Mouse (Mus musculus): ENCODE data around the gene Ugt1a1. TPM values are rescaled to one million over a fixed set of nuclear protein-coding genes. Genes with fewer than 3 reads are reported as not detected.

Gene Ugt1a1
- polyA plus RNA-seq, 1 experiment from 2014 or later = not detected

DNA sequence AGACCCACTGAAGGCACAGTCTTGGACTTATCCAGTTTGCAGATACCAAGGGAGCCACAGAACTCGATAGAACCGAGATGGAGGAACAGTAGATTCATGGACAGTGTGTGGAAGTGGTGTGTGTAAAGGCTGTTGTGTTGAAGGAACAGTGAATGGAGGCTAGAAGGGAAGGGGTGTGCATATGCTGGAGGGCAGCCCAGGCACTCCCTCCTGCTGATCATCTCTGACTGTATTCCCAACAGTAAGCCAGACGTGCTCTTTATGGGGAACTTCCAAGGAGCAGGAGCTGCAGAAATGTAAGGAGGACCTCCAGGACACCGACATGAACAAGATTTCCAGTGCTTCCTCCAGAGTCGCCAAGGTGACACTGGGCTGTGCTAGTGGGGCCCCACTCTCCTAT is 38.3 kb downstream of the Ugt1a1 start:
- no peak overlapping the region for H3K4me3 ChIP-seq (ENCODE audit: low read length)
- no peak for ATAC-seq
- no peaks in the 10 kb centered on the region for H3K4me1 ChIP-seq (ENCODE audit: control insufficient read depth, insufficient read depth, low read depth, low read length)
- H3K27ac ChIP-seq (ENCODE audit: low read depth, low read length) = no peak overlapping the region
- H3K9me3 ChIP-seq (ENCODE audit: control insufficient read depth, low read length) = peaks cover 88% of the 10 kb centered on the region
- no peak overlapping the region for H3K9ac ChIP-seq (ENCODE audit: low read depth, low read length)
- H3K4me2 ChIP-seq (ENCODE audit: low read length) = no peak overlapping the region
- no peaks in the 10 kb centered on the region for H3K36me3 ChIP-seq (ENCODE audit: control insufficient read depth, insufficient read depth, low read length)
- WGBS = 82% methylated on average over 5 of the region's 5 CpGs
- no peaks in the 10 kb centered on the region for H3K27me3 ChIP-seq (replicated peaks; ENCODE audit: control insufficient read depth, insufficient read depth, low read length)

DNA sequence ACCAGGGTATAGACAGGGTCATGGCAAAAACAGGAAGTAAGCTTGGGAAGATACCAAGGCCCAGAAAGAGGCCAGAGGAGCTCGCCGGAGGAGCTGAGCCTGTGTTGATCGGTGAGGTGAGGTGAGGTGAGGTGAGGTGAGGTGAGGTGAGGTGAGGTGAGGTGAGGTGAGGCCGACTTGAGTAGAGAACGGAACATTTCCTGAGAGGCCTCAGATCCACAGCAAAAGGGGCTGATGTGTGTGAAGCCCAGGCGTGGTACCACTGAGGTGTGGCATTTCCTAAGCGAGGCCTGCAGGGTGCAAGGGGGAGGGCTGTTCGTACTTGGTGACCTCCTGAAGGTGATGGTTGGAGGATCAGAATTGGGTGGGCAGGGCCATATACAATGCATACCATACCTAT is 41.3 kb downstream of the Ugt1a1 start:
- H3K4me2 ChIP-seq (ENCODE audit: low read length) = no peak overlapping the region
- no peak overlapping the region for H3K4me3 ChIP-seq (ENCODE audit: low read length)
- WGBS = 77% methylated on average over 8 of the region's 8 CpGs
- peaks cover 78% of the 10 kb centered on the region for H3K9me3 ChIP-seq (ENCODE audit: control insufficient read depth, low read length)
- H3K36me3 ChIP-seq (ENCODE audit: control insufficient read depth, insufficient read depth, low read length) = no peaks in the 10 kb centered on the region
- no peaks in the 10 kb centered on the region for H3K27me3 ChIP-seq (replicated peaks; ENCODE audit: control insufficient read depth, insufficient read depth, low read length)
- no peaks in the 10 kb centered on the region for H3K4me1 ChIP-seq (ENCODE audit: control insufficient read depth, insufficient read depth, low read depth, low read length)
- ATAC-seq = no peak
- no peak overlapping the region for H3K27ac ChIP-seq (ENCODE audit: low read depth, low read length)
- no peak overlapping the region for H3K9ac ChIP-seq (ENCODE audit: low read depth, low read length)

DNA sequence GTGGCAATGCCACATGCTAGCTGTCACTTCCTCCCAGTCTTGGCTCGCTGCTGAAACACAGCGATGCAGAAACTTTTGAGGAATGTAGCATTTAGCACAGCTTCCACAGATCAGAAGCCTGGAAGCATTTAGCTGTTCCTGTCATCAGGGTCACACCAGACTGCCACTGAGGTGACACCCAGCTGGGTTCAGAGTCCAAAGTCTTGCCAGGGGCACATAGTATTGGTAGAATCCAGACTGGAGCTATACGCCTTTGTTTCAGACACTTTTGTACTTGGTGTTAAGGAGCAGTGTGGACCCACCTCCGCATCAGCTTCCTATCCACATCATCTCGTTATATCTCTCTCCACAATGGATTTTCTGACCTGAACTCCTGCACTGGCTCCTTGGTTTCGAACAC is 41.8 kb downstream of the Ugt1a1 start:
- H3K9me3 ChIP-seq (ENCODE audit: control insufficient read depth, low read length) = peaks cover 73% of the 10 kb centered on the region
- WGBS = 75% methylated on average over 6 of the region's 6 CpGs

DNA sequence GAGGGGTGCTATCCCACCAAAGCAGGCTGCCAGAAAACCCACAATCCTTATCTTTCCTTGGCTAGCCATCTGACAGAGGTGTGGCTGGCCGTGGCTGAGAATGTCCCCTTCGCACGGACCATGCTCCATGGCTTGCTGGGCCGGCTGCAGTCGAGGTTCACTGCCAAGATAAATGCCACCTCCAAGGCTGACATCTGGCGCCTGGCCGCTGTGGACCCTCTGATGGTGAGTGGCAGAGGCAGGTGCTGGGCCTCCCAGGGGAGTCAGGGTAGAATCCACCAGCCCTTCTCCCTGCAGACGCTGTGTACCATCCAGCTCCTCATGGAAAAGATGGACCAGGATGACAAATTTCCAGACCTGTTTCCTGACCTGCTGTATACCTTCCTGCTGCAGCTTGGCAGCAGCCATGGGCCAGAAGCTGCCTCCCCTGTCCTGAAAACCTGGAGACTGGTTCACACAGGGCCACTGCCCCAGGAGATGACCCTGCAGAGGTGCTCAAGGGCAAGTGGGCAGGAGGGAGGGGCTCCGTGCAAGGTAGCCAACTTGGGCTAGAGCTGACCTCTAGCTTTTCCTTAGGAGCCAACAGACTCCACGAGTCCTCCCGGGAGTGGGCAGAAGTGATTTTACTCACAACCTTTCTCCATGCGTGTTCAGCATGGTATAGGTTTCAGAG is 43.2 kb downstream of the Ugt1a1 start:
- no peak for ATAC-seq

More for the DNA sequence above, 41.8 kb downstream of the Ugt1a1 start:
- Histone ChIP-seq H3K27me3 (replicated peaks; ENCODE audit: control insufficient read depth, insufficient read depth, low read length) (no peaks in the 10 kb centered on the region), H3K9ac (ENCODE audit: low read depth, low read length) (no peak overlapping the region), H3K4me1 (ENCODE audit: control insufficient read depth, insufficient read depth, low read depth, low read length) (no peaks in the 10 kb centered on the region), H3K4me2 (ENCODE audit: low read length) (no peak overlapping the region), H3K27ac (ENCODE audit: low read depth, low read length) (no peak overlapping the region), H3K36me3 (ENCODE audit: control insufficient read depth, insufficient read depth, low read length) (no peaks in the 10 kb centered on the region), H3K4me3 (ENCODE audit: low read length) (no peak overlapping the region)
- ATAC-seq = no peak

DNA sequence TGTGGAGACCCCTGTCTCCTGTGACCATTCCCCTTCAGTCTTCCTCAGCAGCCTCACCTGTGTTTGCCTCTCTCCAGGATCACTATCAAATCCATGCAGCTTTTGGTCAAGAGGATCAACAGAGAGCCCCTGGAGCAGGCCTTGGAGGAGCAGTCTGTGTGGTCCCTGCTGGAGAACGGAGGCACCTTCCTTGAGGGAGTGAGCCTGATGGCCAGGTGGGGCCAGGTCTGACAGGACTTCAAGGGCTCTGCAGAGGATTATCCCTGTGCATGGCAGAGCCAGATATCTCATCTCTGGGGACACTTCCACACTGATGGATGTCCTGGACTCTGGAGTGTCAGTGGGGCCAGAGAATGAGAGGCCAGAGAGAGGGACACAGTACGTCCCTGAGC is 43.7 kb downstream of the Ugt1a1 start:
- Histone ChIP-seq H3K9me3 (ENCODE audit: control insufficient read depth, low read length) (peaks cover 54% of the 10 kb centered on the region), H3K9ac (ENCODE audit: low read depth, low read length) (no peak overlapping the region), H3K36me3 (ENCODE audit: control insufficient read depth, insufficient read depth, low read length) (no peaks in the 10 kb centered on the region), H3K4me1 (ENCODE audit: control insufficient read depth, insufficient read depth, low read depth, low read length) (no peaks in the 10 kb centered on the region), H3K4me3 (ENCODE audit: low read length) (no peak overlapping the region), H3K4me2 (ENCODE audit: low read length) (no peak overlapping the region), H3K27ac (ENCODE audit: low read depth, low read length) (no peak overlapping the region), H3K27me3 (replicated peaks; ENCODE audit: control insufficient read depth, insufficient read depth, low read length) (no peaks in the 10 kb centered on the region)
- 62% methylated on average over 2 of the region's 2 CpGs for WGBS
- no peak for ATAC-seq

More for the DNA sequence above, 43.2 kb downstream of the Ugt1a1 start:
- H3K27me3 ChIP-seq (replicated peaks; ENCODE audit: control insufficient read depth, insufficient read depth, low read length) = no peaks in the 10 kb centered on the region
- H3K4me3 ChIP-seq (ENCODE audit: low read length) = no peak overlapping the region
- peaks cover 59% of the 10 kb centered on the region for H3K9me3 ChIP-seq (ENCODE audit: control insufficient read depth, low read length)
- no peak overlapping the region for H3K9ac ChIP-seq (ENCODE audit: low read depth, low read length)
- H3K36me3 ChIP-seq (ENCODE audit: control insufficient read depth, insufficient read depth, low read length) = no peaks in the 10 kb centered on the region
- H3K4me1 ChIP-seq (ENCODE audit: control insufficient read depth, insufficient read depth, low read depth, low read length) = no peaks in the 10 kb centered on the region
- 86% methylated on average over 12 of the region's 12 CpGs for WGBS
- no peak overlapping the region for H3K27ac ChIP-seq (ENCODE audit: low read depth, low read length)
- no peak overlapping the region for H3K4me2 ChIP-seq (ENCODE audit: low read length)

DNA sequence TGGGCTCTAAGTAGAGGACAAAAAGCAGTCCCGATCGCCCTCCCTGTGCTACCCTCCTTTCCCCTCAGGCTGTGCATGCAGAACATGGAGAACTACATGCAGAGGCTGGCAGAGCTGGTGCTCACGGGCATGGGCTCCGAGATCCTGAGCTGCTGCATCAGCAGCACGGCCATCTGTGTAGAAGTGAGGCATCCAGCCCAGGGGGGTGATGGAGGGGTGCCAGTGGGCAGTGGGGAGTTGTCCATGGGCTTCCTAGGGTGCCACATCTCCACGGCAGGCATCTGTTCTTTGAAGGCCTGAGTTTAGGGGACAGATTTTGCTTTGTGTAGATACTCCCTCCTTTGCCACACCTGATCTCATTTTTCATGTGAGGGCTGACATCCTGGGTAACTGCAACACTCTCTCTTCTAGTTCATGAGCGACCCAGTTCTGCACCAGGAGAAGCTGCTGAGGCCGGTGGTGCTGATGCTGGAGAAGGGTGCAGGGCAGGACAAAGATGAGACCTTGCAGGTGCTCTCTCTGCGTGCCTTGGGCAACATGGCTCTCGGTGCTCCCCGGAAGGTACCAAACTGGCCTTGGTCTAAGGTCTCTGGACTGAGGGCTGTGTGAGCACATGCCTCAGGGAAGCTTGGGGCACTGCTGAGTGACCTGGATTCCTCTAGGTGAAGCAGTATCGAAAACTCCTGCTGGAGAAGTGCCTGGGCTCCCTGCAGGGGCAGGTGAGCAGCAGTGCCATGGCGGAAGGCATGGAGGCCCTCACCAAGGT is 44.4 kb downstream of the Ugt1a1 start:
- Histone ChIP-seq H3K9ac (ENCODE audit: low read depth, low read length) (no peak overlapping the region), H3K27ac (ENCODE audit: low read depth, low read length) (no peak overlapping the region), H3K4me2 (ENCODE audit: low read length) (no peak overlapping the region), H3K4me3 (ENCODE audit: low read length) (no peak overlapping the region), H3K27me3 (replicated peaks; ENCODE audit: control insufficient read depth, insufficient read depth, low read length) (no peaks in the 10 kb centered on the region), H3K36me3 (ENCODE audit: control insufficient read depth, insufficient read depth, low read length) (no peaks in the 10 kb centered on the region), H3K4me1 (ENCODE audit: control insufficient read depth, insufficient read depth, low read depth, low read length) (no peaks in the 10 kb centered on the region), H3K9me3 (ENCODE audit: control insufficient read depth, low read length) (peaks cover 47% of the 10 kb centered on the region)
- 78% methylated on average over 13 of the region's 13 CpGs for WGBS
- no peak for ATAC-seq

DNA sequence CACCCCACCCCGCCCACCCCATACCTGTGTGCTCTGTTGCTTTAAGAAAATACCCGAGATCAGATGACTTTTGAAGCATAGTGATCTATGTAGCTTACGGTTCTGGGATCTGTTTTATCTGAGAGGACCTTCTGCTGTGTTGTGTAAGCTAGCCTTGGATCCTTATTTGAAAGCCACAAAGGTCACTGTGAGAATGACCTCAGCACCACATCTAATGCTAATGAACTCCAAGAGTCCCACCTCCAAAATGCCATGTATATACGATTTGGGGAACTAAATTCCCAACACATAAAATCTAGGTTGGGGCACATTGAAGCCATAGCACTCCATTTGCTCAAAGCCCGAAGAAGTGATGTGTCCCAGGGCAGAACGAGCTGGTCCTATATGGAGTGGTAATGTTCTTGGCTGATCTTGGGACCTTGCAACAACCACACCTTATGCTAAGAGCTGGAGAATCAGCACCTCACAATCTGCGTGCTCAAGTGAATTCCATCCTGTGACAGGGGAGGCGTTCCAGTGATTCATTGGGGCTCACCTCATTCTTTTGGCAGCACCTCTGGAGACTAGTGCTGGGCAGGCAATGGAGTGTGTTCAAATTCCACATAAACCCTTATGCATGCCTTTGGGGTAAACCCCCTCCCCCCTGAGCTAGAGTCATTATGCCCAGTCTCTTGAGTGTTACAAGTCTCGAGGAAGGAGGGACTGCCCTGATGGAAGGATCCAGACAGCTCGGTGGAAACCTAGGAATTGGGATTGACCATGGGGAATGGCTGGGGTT is 45.3 kb downstream of the Ugt1a1 start:
- H3K9ac ChIP-seq (ENCODE audit: low read depth, low read length) = no peak overlapping the region
- WGBS = 80% methylated on average over 10 of the region's 10 CpGs
- H3K4me1 ChIP-seq (ENCODE audit: control insufficient read depth, insufficient read depth, low read depth, low read length) = no peaks in the 10 kb centered on the region
- H3K27ac ChIP-seq (ENCODE audit: low read depth, low read length) = no peak overlapping the region
- H3K27me3 ChIP-seq (replicated peaks; ENCODE audit: control insufficient read depth, insufficient read depth, low read length) = no peaks in the 10 kb centered on the region
- H3K9me3 ChIP-seq (ENCODE audit: control insufficient read depth, low read length) = peaks cover 42% of the 10 kb centered on the region
- peaks cover 8% of the 10 kb centered on the region; the same call in 1 of the 2 replicates for H3K36me3 ChIP-seq (ENCODE audit: control insufficient read depth, insufficient read depth, low read length)
- ATAC-seq = no peak
- H3K4me3 ChIP-seq (ENCODE audit: low read length) = no peak overlapping the region
- H3K4me2 ChIP-seq (ENCODE audit: low read length) = no peak overlapping the region

DNA sequence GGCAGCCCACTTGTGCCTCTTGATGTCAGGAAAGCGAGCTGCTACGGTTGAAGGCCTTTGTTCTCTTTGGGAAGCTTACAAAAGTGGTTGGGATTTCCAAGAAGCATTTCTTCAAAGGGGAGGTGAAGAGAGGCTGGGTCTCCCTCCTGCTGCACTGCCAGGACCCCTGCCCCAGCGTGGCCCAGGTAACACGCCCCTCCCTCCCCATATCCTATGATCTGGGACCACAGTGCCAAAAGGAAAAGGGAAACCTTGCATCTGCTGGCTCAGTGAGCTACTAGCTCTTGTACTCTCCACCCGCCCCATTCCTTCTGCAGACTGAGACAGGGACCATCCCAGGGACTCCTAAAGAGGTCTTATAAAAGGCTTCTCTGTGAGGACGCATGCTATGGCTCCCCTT is 45.9 kb downstream of the Ugt1a1 start:
- no peak overlapping the region for H3K27ac ChIP-seq (ENCODE audit: low read depth, low read length)
- H3K9ac ChIP-seq (ENCODE audit: low read depth, low read length) = no peak overlapping the region
- WGBS = 81% methylated on average over 6 of the region's 6 CpGs
- H3K4me2 ChIP-seq (ENCODE audit: low read length) = no peak overlapping the region
- peaks cover 36% of the 10 kb centered on the region for H3K9me3 ChIP-seq (ENCODE audit: control insufficient read depth, low read length)
- no peaks in the 10 kb centered on the region for H3K27me3 ChIP-seq (replicated peaks; ENCODE audit: control insufficient read depth, insufficient read depth, low read length)
- H3K36me3 ChIP-seq (ENCODE audit: control insufficient read depth, insufficient read depth, low read length) = peaks cover 10% of the 10 kb centered on the region
- no peak for ATAC-seq
- no peak overlapping the region for H3K4me3 ChIP-seq (ENCODE audit: low read length)
- no peaks in the 10 kb centered on the region for H3K4me1 ChIP-seq (ENCODE audit: control insufficient read depth, insufficient read depth, low read depth, low read length)

DNA sequence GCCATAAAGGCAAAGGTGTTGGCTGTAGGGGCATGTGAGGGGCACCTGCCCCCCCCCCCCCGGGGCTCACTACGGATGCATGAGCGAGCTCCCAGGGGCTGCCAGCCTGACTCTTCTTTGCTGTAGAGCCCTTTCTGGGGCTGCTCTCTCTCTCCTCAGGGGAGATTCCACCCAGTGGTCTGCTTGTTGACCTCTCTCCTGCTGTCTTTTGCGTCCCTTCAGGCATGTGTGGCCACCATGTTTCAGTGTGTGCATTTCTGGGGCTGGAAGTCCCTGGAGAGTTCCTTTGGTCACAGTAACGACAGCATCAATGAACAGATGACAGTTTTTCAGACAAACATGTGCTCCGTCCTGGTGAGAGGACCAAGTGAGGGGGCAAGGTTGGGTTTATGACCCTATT is 46.6 kb downstream of the Ugt1a1 start:
- no peak overlapping the region for H3K4me2 ChIP-seq (ENCODE audit: low read length)
- H3K9ac ChIP-seq (ENCODE audit: low read depth, low read length) = no peak overlapping the region
- H3K27ac ChIP-seq (ENCODE audit: low read depth, low read length) = no peak overlapping the region
- WGBS = 67% methylated on average over 6 of the region's 6 CpGs
- H3K27me3 ChIP-seq (replicated peaks; ENCODE audit: control insufficient read depth, insufficient read depth, low read length) = no peaks in the 10 kb centered on the region
- H3K4me3 ChIP-seq (ENCODE audit: low read length) = no peak overlapping the region
- peaks cover 17% of the 10 kb centered on the region for H3K36me3 ChIP-seq (ENCODE audit: control insufficient read depth, insufficient read depth, low read length)
- H3K4me1 ChIP-seq (ENCODE audit: control insufficient read depth, insufficient read depth, low read depth, low read length) = no peaks in the 10 kb centered on the region
- 0 out of 2 replicates have a peak, but pooled peaks have one; percentile 0 for ATAC-seq
- H3K9me3 ChIP-seq (ENCODE audit: control insufficient read depth, low read length) = peaks cover 29% of the 10 kb centered on the region

All from hindbrain, embryonic 16.5 days (tissue).